Mouse (Mus musculus) MN1 (cell line): Measurements from ENCODE around the gene Ccdc66.

Experiments
- DNase-seq: peaks from one replicate; pipeline ENCODE4 v3.0.0-alpha.2; 2016; ENCODE audit warnings: low spot score

Ccdc66 gene

DNA sequence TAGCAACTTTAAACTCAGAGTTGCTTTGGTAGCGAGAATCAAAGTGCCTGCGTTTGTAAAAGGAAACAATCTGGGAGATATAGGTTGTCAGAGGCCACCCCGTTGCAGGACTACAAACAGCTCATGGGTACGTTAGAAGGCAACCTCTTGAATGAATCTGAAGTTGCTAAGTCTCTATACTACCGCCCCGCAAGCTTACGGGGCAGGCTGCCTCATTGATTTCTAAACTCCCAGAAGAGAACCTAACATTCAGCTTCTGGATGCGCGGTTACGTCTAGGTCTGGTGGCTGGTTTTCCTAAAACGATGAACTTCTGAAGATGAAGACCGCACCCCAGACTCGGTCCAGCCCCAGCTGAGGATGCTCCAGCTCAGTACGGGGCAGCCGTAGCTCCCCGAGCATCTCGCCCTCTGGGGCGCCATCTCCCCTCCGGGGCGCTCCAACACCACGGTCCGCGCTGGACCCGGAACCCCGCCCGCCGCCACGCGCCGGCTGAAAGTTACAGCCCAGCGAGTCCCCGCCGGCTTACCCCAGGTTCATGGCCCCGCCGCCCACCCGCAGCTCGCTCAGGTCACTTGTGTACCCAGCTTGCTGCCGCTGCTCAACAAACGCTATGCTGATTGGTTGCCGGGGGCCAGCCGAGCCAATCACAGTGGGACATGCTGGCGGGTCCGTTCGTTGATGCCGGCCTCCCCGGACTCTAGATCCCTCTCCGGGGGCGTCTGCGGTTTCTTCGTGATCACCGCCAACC, at the start of gene Ccdc66:
Gene Ccdc66, minus strand, starts transcription at position 567 of the 750 bp plus-strand sequence.
- peak; percentile 97 for DNase-seq

DNA sequence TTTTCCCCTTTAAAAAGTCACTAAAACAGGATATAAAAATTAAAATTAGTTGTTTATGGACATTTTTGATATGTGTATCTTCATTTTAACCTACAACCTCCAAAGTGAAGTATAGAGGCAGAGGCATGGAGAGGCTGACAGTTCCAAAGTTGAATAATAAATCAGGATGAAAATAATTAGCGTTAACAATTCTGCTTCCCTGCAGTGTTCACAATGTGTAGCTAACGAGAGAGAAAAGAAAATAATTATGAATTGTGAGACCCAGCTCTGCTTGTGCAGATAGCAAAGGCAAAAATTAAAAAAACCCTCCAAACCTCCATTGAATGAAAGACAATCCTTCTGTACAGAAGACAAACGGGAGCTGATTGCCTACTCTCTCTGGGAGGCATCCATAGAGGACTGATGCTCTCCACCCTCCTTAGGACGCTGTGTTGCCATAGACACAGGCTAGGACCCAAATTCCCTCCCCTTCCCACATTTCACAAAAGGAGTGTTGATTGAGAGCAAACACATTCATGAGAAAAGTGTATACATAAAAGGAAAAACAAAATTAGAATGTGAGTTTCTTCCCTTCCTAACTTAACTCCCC, 35.7 kb upstream of the Ccdc66 start:
- no peak for DNase-seq

DNA sequence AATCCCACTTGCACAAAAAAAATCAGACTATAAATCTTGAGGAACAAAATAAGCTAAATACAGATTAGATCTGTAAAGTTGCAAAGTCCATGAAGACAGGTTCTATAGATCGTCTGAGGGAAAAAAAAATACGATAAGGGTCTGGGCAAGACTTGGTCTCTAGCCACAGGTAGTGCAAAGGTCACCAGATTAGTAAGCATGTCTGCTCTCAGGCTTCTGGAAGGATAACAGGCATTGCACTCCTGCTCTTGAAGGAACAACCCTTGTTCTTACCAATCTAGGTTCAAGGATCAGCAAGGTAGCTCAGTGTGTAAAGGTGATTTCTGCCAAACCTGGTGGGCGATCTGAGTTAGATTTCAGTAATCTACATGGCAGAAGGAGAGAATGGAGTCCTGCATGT, 28.2 kb upstream of the Ccdc66 start:
- no peak for DNase-seq

DNA sequence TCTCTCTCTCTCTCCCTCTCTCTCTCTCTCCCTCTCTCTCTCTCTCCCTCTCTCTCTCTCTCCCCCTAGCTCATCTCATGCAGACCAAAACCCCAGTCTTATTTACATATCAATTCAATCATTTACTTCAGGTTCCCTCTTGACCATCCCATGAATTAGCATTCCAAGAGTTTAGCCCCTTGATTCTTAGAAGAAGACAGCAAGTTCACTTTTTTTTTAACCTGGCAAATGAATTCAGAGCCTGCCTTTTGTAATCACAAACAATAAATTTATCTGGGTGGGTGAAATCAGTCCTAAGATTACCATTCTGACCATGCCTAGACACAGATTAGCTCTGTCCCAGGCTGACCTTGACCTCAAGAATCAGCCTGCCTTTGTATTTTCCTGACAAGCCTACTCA, 16.3 kb upstream of the Ccdc66 start:
- no peak for DNase-seq

DNA sequence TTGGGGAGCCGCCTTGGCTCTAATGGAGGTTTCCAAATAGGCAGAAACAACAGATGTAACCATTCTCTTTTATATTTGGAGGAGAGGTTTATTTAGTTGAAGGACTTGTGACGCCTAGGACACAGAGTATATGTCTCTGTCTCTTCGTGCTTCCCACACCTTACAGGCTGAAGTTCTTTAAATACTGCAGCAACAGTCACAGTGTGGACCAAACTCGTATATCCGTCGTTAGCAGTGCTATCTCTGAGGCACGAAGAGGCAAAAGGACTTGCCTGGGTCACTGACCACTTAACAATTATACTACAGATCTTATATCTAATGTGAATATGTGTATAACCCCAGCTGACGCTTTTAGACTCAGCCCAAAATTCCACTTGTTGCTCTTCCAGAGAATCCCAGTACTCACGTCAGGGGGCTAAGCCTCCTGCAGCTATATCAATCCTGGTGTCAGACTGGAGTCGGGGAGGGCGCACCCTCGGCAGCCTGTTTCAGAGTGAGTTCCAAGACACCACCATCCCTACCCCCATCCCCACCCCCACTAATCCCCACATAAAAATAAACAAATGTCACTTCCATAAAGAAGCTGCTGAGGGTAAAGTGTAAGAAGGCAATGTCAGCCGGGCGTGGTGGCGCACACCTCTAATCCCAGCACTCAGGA, 513 bp upstream of the Ccdc66 start:
- DNase-seq, result peak; percentile 7

DNA sequence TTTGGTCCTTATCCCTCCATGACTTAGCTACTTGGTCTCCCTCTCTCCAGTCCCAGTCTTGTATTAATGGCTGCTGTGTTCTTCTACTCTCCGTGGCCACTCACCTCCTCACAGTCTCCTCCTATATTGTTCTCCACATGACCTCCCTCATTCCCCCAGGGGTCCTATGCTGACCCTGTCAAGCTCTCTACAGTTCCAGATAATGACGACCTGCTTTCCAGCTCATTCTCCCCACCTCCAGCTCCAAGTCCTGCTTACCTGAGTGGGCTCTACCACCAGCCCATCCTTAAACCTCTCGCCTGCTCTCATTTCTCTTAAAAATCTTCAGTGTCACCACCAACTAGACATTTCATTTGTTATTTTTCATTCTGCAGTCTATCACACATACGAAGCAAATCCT, 7.2 kb downstream of the Ccdc66 start:
- DNase-seq, result no peak

DNA sequence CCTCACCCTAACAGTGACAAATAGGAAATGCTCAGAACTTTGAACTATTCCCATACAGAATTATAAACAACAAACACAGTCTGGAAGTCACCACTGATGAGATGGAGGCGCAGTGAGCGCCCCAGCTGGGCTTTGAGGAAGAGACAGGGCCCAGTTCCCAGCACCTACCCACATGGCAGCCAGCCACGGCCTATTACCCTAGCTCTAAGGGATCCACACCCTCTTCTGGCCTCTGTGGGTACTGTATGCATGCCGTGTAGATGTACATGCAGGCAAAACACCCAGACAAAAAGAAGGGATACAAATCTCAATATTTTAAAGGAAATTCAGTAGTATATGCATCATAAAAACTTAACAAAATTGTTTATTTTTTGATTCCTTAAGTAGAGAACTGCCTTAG, 14.7 kb downstream of the Ccdc66 start:
- DNase-seq, result no peak

DNA sequence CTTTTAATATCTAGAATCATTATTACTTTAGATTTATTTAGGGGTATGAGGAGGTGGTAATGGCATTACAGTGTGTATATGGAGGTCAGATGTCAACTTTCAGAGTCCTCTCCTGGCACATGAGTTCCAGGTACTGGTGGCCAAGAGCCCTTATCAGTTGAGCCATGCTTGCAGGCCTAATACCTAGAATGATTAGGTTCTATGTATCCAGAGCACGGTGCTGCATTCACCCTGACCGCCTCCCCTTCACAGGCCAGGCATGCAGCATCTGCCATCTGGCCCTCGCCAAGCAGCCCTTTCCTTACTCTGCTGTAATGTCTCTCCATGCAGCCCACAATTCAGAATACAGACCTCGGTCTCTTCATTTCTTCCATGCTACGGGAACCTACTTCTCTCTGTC, 16.9 kb downstream of the Ccdc66 start:
- DNase-seq, result no peak

DNA sequence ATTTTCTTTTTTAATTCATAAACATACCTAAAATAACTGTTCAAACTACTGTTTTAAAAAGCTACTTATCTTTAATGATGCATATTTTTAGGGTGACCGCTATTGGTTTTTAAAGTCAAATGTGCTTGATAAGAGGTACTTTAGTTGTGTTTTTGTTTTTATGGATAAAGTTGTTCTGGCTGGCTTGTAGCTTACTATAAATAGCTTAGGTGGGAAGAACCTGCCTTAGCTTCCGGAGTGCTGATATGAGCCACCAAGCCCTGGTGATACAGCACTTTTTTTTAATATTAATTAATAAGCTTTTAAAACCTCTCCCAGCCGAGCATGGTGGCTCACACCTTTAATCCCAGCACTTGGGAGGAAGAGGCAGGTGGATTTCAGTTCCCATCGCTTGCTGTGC, 61.3 kb downstream of the Ccdc66 start:
- DNase-seq, result no peak

DNA sequence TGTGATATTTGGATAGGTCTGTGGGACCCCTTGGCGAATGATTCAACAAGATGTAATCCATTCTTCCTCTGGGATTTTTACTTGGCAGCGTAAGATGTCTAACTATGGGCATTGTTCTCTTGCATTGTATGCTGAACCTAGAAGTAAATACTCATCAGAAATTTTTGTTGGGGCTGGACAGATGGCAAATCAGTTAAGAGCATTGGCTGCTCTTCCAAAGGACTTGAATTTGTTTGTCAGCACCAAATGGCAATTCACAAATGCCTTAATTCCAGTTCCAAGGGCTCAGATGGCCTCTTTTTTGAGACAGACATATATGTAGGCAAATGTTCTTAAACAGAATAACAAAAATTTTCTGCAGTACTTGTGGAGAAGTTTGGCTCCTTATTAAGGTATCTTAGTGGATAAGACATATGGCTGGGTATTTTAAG, 63.4 kb downstream of the Ccdc66 start:
- DNase-seq, result no peak

DNA sequence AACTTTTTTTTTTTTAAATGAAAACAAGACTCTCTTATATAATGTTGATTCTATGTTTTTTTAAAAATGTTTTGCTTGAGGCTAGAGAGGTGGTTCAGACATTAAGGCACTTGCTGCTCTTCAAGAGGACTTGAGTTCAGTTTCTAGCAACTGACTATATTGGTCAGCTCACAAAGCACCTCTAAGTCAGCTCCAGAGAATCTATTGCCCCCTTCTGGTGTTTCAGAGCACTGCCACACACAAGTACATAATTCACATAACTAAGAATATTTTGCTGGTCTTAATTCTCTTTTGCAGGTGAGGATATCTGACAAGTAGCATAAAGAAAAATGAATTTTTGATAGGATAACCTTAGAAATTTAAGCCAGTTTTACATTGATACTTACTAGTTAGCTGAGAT, 67.3 kb downstream of the Ccdc66 start:
- no peak for DNase-seq

DNA sequence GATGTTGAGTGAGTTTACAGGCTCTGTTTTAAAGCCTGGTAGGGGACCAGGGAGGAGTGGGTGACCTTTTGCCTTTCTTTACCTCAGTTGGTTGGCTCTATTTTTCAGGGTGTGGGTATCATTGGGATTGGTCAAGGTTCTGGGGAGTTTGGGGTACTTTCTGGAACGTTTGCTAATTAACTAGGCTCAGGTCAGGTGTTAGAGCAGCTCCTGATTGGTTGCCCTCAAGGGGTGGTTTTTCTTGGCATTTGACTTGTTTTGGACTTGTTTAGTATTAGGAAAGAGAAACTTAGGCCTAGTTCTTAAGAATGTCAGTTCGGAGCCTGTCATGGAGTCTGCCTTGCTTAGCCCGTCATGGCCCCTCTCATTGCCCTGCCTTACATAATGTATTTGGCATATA, 71.4 kb downstream of the Ccdc66 start:
- no peak for DNase-seq

DNA sequence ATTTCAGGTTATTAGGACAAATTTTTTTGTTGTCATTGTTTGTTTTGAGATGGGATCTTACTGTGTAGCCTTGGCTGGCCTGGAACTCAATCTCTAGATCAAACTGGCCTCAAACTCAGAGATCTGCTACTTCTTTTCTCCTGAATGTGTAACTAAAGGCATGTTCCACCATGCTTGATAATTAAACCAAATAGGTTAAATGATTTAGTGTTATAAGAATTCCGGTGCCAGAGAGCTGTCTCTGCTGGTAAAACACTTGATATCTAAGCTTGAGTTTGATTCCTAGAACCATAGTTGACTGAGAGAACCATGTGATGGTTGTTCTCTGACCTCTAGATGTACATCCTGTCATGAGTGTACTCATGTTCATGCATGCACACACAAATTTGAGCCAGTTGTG, 72.1 kb downstream of the Ccdc66 start:
- no peak for DNase-seq

DNA sequence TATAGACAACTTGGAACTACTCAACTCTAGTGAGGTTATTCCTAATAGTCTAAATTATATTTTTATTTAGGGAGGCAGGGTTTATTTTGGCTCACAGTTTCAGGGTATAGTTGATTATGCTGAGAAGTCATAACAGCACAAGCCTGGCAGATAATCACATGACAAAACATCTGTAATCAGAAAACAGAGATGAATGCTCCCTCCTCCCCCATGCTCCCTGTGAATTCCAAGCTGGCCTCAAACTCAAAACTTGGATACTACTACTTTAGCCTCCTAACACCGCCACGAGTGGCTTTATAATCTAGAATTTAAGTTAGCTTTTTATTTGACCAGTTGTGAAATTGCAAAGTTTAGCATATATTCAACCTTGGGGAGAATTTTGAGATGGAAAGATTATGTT, 76.2 kb downstream of the Ccdc66 start:
- DNase-seq, result no peak
